Mouse (Mus musculus) gastrocnemius, postnatal 4 days (tissue): ENCODE results near the gene Adamts17. TPM values are rescaled to one million over a fixed set of nuclear protein-coding genes. Genes with fewer than 3 reads are reported as not detected.

Experiments
- DNase-seq, 2 experiments: peaks; one replicate each; pipeline ENCODE4 v3.0.0; 2021 to 2022; ENCODE audit warnings: low spot score in 2 of 2, mixed read lengths in 2 of 2
- total RNA-seq, 2 experiments: library from RNA; stranded (reverse); gene quantifications; 2 replicates each; pipeline ENCODE4 v1.2.3; 2021

Adamts17 gene
- total RNA-seq, 2 experiments from 2014 or later: 10.5 to 14.1 TPM

- no peak for DNase-seq
Observed at GRCm38 (mm10) chr7:67027216-67027615, 187.7 kb downstream of the Adamts17 start.

GRCm38 (mm10) chr7:67027696-67028095, 188.2 kb downstream of the Adamts17 start:
- DNase-seq: no peak

- no peak for DNase-seq
Observed at GRCm38 (mm10) chr7:67028902-67029301, 189.4 kb downstream of the Adamts17 start.

GRCm38 (mm10) chr7:67029481-67029880, 189.9 kb downstream of the Adamts17 start:
- no peak for DNase-seq

- DNase-seq: no peak
Observed at GRCm38 (mm10) chr7:67031284-67031683, 191.7 kb downstream of the Adamts17 start.

GRCm38 (mm10) chr7:67032616-67033015, 193.1 kb downstream of the Adamts17 start:
- no peak for DNase-seq

- peak in 1 of 2 experiments; percentile 49 for DNase-seq
Observed at GRCm38 (mm10) chr7:67034369-67034768, 194.8 kb downstream of the Adamts17 start.

GRCm38 (mm10) chr7:67035246-67035645, 195.7 kb downstream of the Adamts17 start:
- DNase-seq: no peak

GRCm38 (mm10) chr7:67035661-67036060, 196.1 kb downstream of the Adamts17 start:
- DNase-seq: no peak

GRCm38 (mm10) chr7:67036502-67037485, 197.3 kb downstream of the Adamts17 start:
- DNase-seq: no peak

GRCm38 (mm10) chr7:67037726-67038520, 198.4 kb downstream of the Adamts17 start:
- DNase-seq: no peak

- no peak for DNase-seq
Observed at GRCm38 (mm10) chr7:67039143-67039542, 199.6 kb downstream of the Adamts17 start.

GRCm38 (mm10) chr7:67039861-67040260, 200.3 kb downstream of the Adamts17 start:
- DNase-seq: no peak

GRCm38 (mm10) chr7:67041685-67042084, 202.2 kb downstream of the Adamts17 start:
- DNase-seq: peak in 1 of 2 experiments; percentile 7

GRCm38 (mm10) chr7:67044121-67044817, 204.7 kb downstream of the Adamts17 start:
- peak in 1 of 2 experiments; percentile 15 for DNase-seq

GRCm38 (mm10) chr7:67045202-67045601, 205.7 kb downstream of the Adamts17 start:
- no peak for DNase-seq

- DNase-seq: no peak
Observed at GRCm38 (mm10) chr7:67049206-67049605, 209.7 kb downstream of the Adamts17 start.

GRCm38 (mm10) chr7:67050424-67050823, 210.9 kb downstream of the Adamts17 start:
- no peak for DNase-seq

- DNase-seq: no peak
Observed at GRCm38 (mm10) chr7:67051089-67051718, 211.7 kb downstream of the Adamts17 start.

GRCm38 (mm10) chr7:67054876-67055275, 215.3 kb downstream of the Adamts17 start:
- DNase-seq: no peak

- no peak for DNase-seq
Observed at GRCm38 (mm10) chr7:67055510-67055909, 216.0 kb downstream of the Adamts17 start.
